Mouse (Mus musculus) hindbrain, embryonic 16.5 days (tissue): ENCODE data around the gene Tmem242. TPM values are rescaled to one million over a fixed set of nuclear protein-coding genes. Genes with fewer than 3 reads are reported as not detected.

Experiments
- ATAC-seq: fragments of 200-750 bp; cut with Nextera tagmentation; 2 replicates; pipeline ENCODE4 v1.8.0; 2017; ENCODE audit warnings: moderate TSS enrichment, moderate library complexity
- H3K27ac ChIP-seq: fragments of 300-500 bp; sonication (generic); 2 replicates; pipeline ENCODE4 v1.5.1; 2014; ENCODE audit warnings: low read depth, mild to moderate bottlenecking, control low read depth, low read length, moderate library complexity
- H3K27me3 ChIP-seq: fragments of 300-500 bp; sonication (generic); replicated peaks from 2 replicates; pipeline ENCODE4 v1.6.1; 2014; ENCODE audit warnings: low read length; ENCODE audit not compliant: control insufficient read depth, insufficient read depth
- H3K36me3 ChIP-seq: fragments of 300-500 bp; sonication (generic); 2 replicates; pipeline ENCODE4 v1.6.1; 2014; ENCODE audit warnings: mild to moderate bottlenecking, low read length, moderate library complexity, mixed read lengths; ENCODE audit not compliant: control insufficient read depth, insufficient read depth
- H3K4me1 ChIP-seq: fragments of 300-500 bp; sonication (generic); 2 replicates; pipeline ENCODE4 v1.6.1; 2014; ENCODE audit warnings: low read depth, low read length; ENCODE audit not compliant: control insufficient read depth, insufficient read depth
- H3K4me2 ChIP-seq: fragments of 300-500 bp; sonication (generic); 2 replicates; pipeline ENCODE4 v1.6.1; 2014; ENCODE audit warnings: mild to moderate bottlenecking, low read length, control low read depth, moderate library complexity
- H3K4me3 ChIP-seq: fragments of 300-500 bp; sonication (generic); 2 replicates; pipeline ENCODE4 v1.5.1; 2014; ENCODE audit warnings: mild to moderate bottlenecking, low read length, control low read depth, moderate library complexity
- H3K9ac ChIP-seq: fragments of 300-500 bp; sonication (generic); 2 replicates; pipeline ENCODE4 v1.6.1; 2014; ENCODE audit warnings: low read depth, mild to moderate bottlenecking, control low read depth, low read length, moderate library complexity
- H3K9me3 ChIP-seq: fragments of 300-500 bp; sonication (generic); 2 replicates; pipeline ENCODE4 v1.6.1; 2014; ENCODE audit warnings: mild to moderate bottlenecking, low read length, moderate library complexity; ENCODE audit not compliant: control insufficient read depth
- WGBS: fragments of 180-500 bp; shearing (Covaris S2); extraction: QIAGEN DNeasy Blood & Tissue Kit; methylation state at CpG from one replicate; pipeline ENCODE4 v1.1.7; 2014; 5-methylcytosine and 5-hydroxymethylcytosine counted together
- polyA plus RNA-seq: library from polyadenylated mRNA; unstranded; fragments of >200 nt; fragmentation: Nextera tagmentation; extraction: Ambion mirVana; gene quantifications from 2 replicates; pipeline ENCODE4 v1.2.1, GENCODE M21; 2015

Gene Tmem242
- polyA plus RNA-seq, 1 experiment from 2014 or later = 118 TPM

GRCm38 (mm10) chr17:5397148-5398007 lies 42.7 kb downstream of the Tmem242 start:
- peak; percentile 89 for ATAC-seq
- 26% methylated on average over 33 of the region's 33 CpGs for WGBS
- Histone ChIP-seq H3K9ac (peak overlapping the region; percentile 53), H3K36me3 (no peaks in the 10 kb centered on the region), H3K9me3 (no peaks in the 10 kb centered on the region), H3K4me1 (peaks cover 4% of the 10 kb centered on the region; the same call in 1 of the 2 replicates), H3K27me3 (no peaks in the 10 kb centered on the region), H3K4me3 (no peak overlapping the region), H3K27ac (no peak overlapping the region), H3K4me2 (peak overlapping the region; percentile 37)

GRCm38 (mm10) chr17:5396213-5396612 lies 43.8 kb downstream of the Tmem242 start:
- Histone ChIP-seq H3K36me3 (no peaks in the 10 kb centered on the region), H3K9ac (no peak overlapping the region), H3K9me3 (no peaks in the 10 kb centered on the region), H3K27me3 (no peaks in the 10 kb centered on the region), H3K27ac (no peak overlapping the region), H3K4me1 (peaks cover 2% of the 10 kb centered on the region; the same call in 1 of the 2 replicates), H3K4me3 (no peak overlapping the region), H3K4me2 (no peak overlapping the region)
- 65% methylated on average over 5 of the region's 5 CpGs for WGBS
- no peak for ATAC-seq

DNA sequence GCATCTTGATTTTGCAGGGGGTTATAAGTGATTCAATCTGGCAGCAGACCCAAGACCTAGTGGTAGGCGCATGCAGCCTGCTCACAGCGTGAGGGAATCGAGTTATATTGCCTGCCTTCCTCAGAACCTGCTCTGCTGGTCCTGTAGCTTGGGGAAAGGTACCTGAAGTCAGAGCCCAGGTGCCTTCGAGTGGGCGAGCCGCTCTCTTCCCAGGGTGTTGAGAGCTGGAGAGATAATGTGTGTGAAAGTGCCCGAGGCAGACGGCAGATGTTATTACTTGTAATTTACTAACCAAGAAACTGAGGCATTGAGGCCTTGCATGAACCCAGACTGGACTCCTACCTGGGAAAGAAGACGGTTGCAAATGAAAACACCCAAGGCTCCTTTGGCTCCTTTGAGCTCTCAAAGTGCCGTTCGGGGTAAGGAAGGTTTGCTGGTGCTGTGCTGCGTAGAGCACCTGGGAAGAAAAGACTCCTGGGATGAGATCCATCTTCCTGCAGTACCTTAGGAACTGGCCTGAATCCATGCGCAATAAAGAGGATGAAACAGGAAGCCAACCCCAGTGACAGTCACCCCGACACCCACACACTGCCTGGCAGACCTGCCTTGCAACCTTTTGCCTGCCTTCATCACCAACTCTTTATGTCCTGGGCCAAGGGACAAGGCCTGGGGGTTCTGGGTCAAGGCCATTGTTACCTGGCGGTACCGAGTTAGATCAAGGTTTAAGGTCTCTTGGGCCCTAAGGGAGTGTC lies 44.4 kb downstream of the Tmem242 start:
- H3K9me3 ChIP-seq = no peaks in the 10 kb centered on the region
- no peak overlapping the region for H3K4me3 ChIP-seq
- H3K27me3 ChIP-seq = no peaks in the 10 kb centered on the region
- H3K9ac ChIP-seq = no peak overlapping the region
- 88% methylated on average over 16 of the region's 16 CpGs for WGBS
- no peak overlapping the region for H3K4me2 ChIP-seq
- no peaks in the 10 kb centered on the region for H3K36me3 ChIP-seq
- peaks cover 3% of the 10 kb centered on the region for H3K4me1 ChIP-seq
- no peak overlapping the region for H3K27ac ChIP-seq
- no peak for ATAC-seq

- peak; percentile 63; the same call in 1 of the 2 replicates for ATAC-seq
- H3K9me3 ChIP-seq = no peaks in the 10 kb centered on the region
- peak overlapping the region; percentile 45; the same call in 1 of the 2 replicates for H3K27ac ChIP-seq
- 43% methylated on average over 10 of the region's 10 CpGs for WGBS
- no peaks in the 10 kb centered on the region for H3K36me3 ChIP-seq
- H3K4me1 ChIP-seq = peaks cover 6% of the 10 kb centered on the region; the same call in 1 of the 2 replicates
- no peak overlapping the region for H3K4me3 ChIP-seq
- H3K9ac ChIP-seq = no peak overlapping the region
- no peaks in the 10 kb centered on the region for H3K27me3 ChIP-seq
- no peak overlapping the region for H3K4me2 ChIP-seq
Observed at GRCm38 (mm10) chr17:5390682-5391081, 49.4 kb downstream of the Tmem242 start.

DNA sequence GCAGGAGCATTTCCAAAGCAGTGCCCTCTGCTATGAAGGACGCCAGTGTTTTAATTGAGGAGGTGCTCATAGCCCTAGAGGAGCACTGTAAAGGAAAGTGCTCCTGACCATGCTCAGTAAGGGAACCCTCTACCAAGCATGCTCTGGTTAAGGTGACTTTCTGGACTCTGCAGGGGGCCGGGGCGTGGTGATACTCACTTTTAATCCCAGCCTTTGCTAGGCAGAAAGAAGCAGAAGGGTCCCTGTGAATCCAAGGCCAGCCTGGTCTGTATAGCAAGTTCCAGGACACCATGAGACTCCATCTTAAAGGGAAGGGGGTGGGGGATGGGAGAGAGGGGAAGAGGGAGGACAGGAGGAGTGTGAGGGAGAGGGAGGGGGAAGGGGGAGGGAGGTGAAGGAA lies 51.7 kb downstream of the Tmem242 start:
- WGBS = 70% methylated on average over 3 of the region's 3 CpGs
- ATAC-seq = no peak

DNA sequence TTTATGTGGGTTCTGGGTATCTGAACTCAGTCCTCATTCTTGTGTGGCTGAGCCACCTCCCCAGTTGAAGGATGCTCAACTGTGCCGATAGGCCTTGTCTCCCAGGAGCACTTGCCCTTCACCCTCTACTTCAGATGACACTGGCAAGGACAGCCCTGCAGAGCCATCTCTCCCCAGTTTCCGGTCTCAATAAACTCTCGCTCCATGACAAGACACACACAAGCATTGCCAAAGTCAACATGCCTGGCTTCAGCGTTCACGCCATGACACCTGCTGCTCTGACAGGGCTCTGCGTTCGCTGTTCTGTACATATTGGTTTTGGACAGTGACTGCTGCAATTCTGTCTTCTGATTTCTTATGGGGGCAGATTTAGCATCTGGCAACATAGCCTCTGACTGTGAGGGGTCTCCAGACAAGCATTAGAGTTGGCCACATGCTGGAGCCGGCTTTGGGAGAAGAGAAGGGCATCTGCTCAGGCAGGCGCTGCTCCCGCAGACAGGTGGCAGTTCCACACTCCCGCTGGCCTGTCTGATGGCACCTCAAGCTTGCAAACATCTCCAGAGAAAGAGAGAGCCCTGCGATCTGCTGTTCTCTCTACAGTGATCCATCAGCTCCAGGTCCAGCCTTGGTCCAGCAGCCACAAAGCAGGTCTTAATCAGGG lies 53.0 kb downstream of the Tmem242 start:
- Histone ChIP-seq H3K27me3 (no peaks in the 10 kb centered on the region), H3K4me1 (peaks cover 6% of the 10 kb centered on the region; the same call in 1 of the 2 replicates), H3K27ac (no peak overlapping the region), H3K4me3 (no peak overlapping the region), H3K4me2 (no peak overlapping the region), H3K9ac (no peak overlapping the region), H3K9me3 (no peaks in the 10 kb centered on the region), H3K36me3 (no peaks in the 10 kb centered on the region)
- WGBS = 76% methylated on average over 12 of the region's 12 CpGs
- 0 out of 2 replicates have a peak, but pooled peaks have one; percentile 38 for ATAC-seq

More for the DNA sequence above, 51.7 kb downstream of the Tmem242 start:
- Histone ChIP-seq H3K27ac (no peak overlapping the region), H3K9ac (no peak overlapping the region), H3K4me2 (no peak overlapping the region), H3K36me3 (no peaks in the 10 kb centered on the region), H3K27me3 (no peaks in the 10 kb centered on the region), H3K9me3 (no peaks in the 10 kb centered on the region), H3K4me1 (peaks cover 6% of the 10 kb centered on the region; the same call in 1 of the 2 replicates), H3K4me3 (no peak overlapping the region)

DNA sequence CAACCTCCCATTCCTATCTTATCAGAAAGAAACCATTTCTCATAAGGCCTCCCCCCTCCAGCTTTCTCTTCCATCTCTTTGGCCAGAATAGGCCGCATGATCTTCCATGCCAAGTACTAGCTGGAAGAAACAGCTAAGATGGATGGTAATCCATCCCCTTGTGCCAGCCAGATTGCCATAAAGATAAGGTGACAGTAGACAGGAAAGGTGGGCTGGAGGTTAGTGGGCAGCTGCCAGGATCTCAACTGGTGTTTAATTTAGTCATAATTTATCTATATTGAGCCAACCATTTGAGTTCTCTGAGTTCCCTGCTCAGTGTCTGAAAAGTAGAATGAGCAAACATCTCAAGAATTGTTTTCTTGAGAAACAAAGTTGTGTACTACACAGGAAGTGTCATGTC lies 54.4 kb downstream of the Tmem242 start:
- no peak overlapping the region for H3K9ac ChIP-seq
- H3K27ac ChIP-seq = no peak overlapping the region
- 88% methylated on average over 1 of the region's 1 CpGs for WGBS
- no peaks in the 10 kb centered on the region for H3K27me3 ChIP-seq
- no peak for ATAC-seq
- no peak overlapping the region for H3K4me2 ChIP-seq
- H3K4me3 ChIP-seq = no peak overlapping the region
- H3K9me3 ChIP-seq = no peaks in the 10 kb centered on the region
- peaks cover 6% of the 10 kb centered on the region; the same call in 1 of the 2 replicates for H3K4me1 ChIP-seq
- no peaks in the 10 kb centered on the region for H3K36me3 ChIP-seq

DNA sequence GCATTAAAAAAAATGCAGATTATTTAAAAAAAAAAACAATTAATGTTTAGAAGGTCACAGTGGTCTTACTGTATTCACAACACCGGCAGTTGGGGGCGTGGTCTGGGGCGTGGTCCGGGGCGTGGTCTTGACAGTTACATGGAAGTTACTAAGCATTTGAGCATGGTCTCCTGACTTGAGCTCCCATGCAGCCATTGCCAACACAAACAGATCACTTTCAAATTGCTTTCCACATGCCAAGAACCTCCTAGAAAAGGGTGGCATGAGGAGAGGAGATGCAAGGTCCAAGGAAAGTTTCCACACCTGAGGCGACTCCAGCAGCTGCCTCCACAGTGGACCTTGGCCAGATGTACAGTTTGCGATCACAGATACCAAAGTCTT lies 62.1 kb downstream of the Tmem242 start:
- 31% methylated on average over 7 of the region's 7 CpGs for WGBS
- ATAC-seq = no peak
- no peaks in the 10 kb centered on the region for H3K36me3 ChIP-seq
- H3K9me3 ChIP-seq = no peaks in the 10 kb centered on the region
- H3K4me2 ChIP-seq = no peak overlapping the region
- H3K27me3 ChIP-seq = no peaks in the 10 kb centered on the region
- H3K4me3 ChIP-seq = no peak overlapping the region
- no peak overlapping the region for H3K27ac ChIP-seq
- H3K9ac ChIP-seq = no peak overlapping the region
- H3K4me1 ChIP-seq = no peaks in the 10 kb centered on the region; the same call in 1 of the 2 replicates
